Mouse (Mus musculus) heart, adult 11 months (tissue): Measurements from ENCODE around the gene Hist1h2bf.

Experiments used
- DNase-seq: peaks from one replicate; pipeline ENCODE4 v3.0.0; 2022

Hist1h2bf gene

GRCm38 (mm10) chr13:23523976-23524375, 50.0 kb downstream of the Hist1h2bf start:
- peak; percentile 66 for DNase-seq
